ENCODE assay signal across 9 mouse cellular contexts in genomic region chr10:128490232-128490631, GRCm38 (mm10). TPM values are rescaled to one million over a fixed set of nuclear protein-coding genes. Genes with fewer than 3 reads are reported as not detected.
DNase-seq lines count a peak whose midpoint lies in the region; ATAC-seq and TF ChIP-seq lines count a peak whose summit lies in the region.
"Had no signal": no experiment of that assay in that cellular context is flagged by ENCODE, and none has a peak within 500 bp of the region (broad histone marks: within the 10 kb centered on the region; RNA-seq: fewer than 3 reads in every experiment).

No protein-coding gene starts in this region.

- H3K4me2 ChIP-seq in intestine, embryonic 15.5 days (replicated peaks): peak overlapping the region; percentile 24; the same call in 1 of the 2 replicates
- H3K4me2 ChIP-seq in forebrain, embryonic 16.5 days (ENCODE audit: low read length): no peak overlapping the region

- TF ChIP-seq POLR2A in kidney, adult 2 months (IDR thresholded peaks at IDR 0.05; ENCODE audit: low read depth, low read length): no peak

- peak; percentile 44 for DNase-seq in kidney, adult 2 months
- no peak for DNase-seq in kidney, adult 18-20 months
- DNase-seq in embryonic facial prominence, embryonic 10.5 days (ENCODE audit: low spot score): no peak
- DNase-seq in gastrocnemius, postnatal 36 days: no peak

- no peak for ATAC-seq in intestine, embryonic 15.5 days
- no peak for ATAC-seq in megakaryocyte progenitor cell, adult 5-6 weeks (replicated peaks; ENCODE audit: poor library complexity)
- no peak for ATAC-seq in forebrain, embryonic 16.5 days

- H3K4me3 ChIP-seq in kidney, adult 2 months (ENCODE audit: insufficient read depth, low read depth, low read length): no peak overlapping the region
- H3K4me3 ChIP-seq in E14TG2a.4 (replicated peaks; ENCODE audit: low read length): peak overlapping the region; percentile 98; the same call in 1 of the 2 replicates
- H3K4me3 ChIP-seq in embryonic facial prominence, embryonic 10.5 days: peak overlapping the region; percentile 11; the same call in 1 of the 2 replicates
- peak overlapping the region; percentile 9; the same call in 1 of the 2 replicates for H3K4me3 ChIP-seq in intestine, embryonic 15.5 days (replicated peaks)
- H3K4me3 ChIP-seq in forebrain, embryonic 16.5 days (replicated peaks; ENCODE audit: low read length): no peak overlapping the region

- TF ChIP-seq CTCF in kidney, adult 2 months (conservative IDR thresholded peaks at IDR 0.05; ENCODE audit: insufficient read depth, insufficient read length, low read depth, low read length): no peak
- no peak for TF ChIP-seq CTCF in E14TG2a.4 (conservative IDR thresholded peaks at IDR 0.05; ENCODE audit: low read length)

- H3K4me1 ChIP-seq in kidney, adult 2 months (ENCODE audit: control insufficient read depth, insufficient read depth, low read length): peaks cover 21% of the 10 kb centered on the region
- peaks cover 77% of the 10 kb centered on the region for H3K4me1 ChIP-seq in E14TG2a.4 (replicated peaks; ENCODE audit: low read depth, low read length)
- peaks cover 32% of the 10 kb centered on the region for H3K4me1 ChIP-seq in embryonic facial prominence, embryonic 10.5 days
- peaks cover 23% of the 10 kb centered on the region for H3K4me1 ChIP-seq in intestine, embryonic 15.5 days (replicated peaks)
- peaks cover 28% of the 10 kb centered on the region for H3K4me1 ChIP-seq in forebrain, embryonic 16.5 days (replicated peaks; ENCODE audit: control insufficient read depth, insufficient read depth, low read length)

- 28% methylated on average over 5 of the region's 5 CpGs for WGBS in kidney, adult 2 months
- WGBS in embryonic facial prominence, embryonic 10.5 days: 78% methylated on average over 5 of the region's 5 CpGs
- WGBS in intestine, embryonic 15.5 days: 23% methylated on average over 5 of the region's 5 CpGs
- 64% methylated on average over 5 of the region's 5 CpGs for WGBS in forebrain, embryonic 16.5 days

- no peaks in the 10 kb centered on the region for H3K9me3 ChIP-seq in E14TG2a.4 (ENCODE audit: low read length)
- H3K9me3 ChIP-seq in embryonic facial prominence, embryonic 10.5 days: no peaks in the 10 kb centered on the region
- no peaks in the 10 kb centered on the region for H3K9me3 ChIP-seq in intestine, embryonic 15.5 days
- no peaks in the 10 kb centered on the region for H3K9me3 ChIP-seq in forebrain, embryonic 16.5 days (ENCODE audit: control insufficient read depth, low read length)
- H3K9me3 ChIP-seq: megakaryocyte, embryonic 14.5 days had no signal

- H3K36me3 ChIP-seq in kidney, adult 2 months (ENCODE audit: control insufficient read depth, insufficient read depth, low read length): peaks cover 1% of the 10 kb centered on the region; the same call in 1 of the 2 replicates
- H3K36me3 ChIP-seq in E14TG2a.4 (ENCODE audit: insufficient read depth, low read length): peaks cover 71% of the 10 kb centered on the region
- peaks cover 73% of the 10 kb centered on the region for H3K36me3 ChIP-seq in embryonic facial prominence, embryonic 10.5 days (replicated peaks)
- H3K36me3 ChIP-seq in intestine, embryonic 15.5 days: peaks cover 31% of the 10 kb centered on the region
- peaks cover 38% of the 10 kb centered on the region for H3K36me3 ChIP-seq in forebrain, embryonic 16.5 days (ENCODE audit: control insufficient read depth, insufficient read depth)

- 0 out of 2 replicates have a peak overlapping the region, but pooled peaks have one; percentile 43 for H3K27ac ChIP-seq in kidney, adult 2 months (ENCODE audit: insufficient read depth, low read depth, low read length)
- H3K27ac ChIP-seq in embryonic facial prominence, embryonic 10.5 days (replicated peaks): no peak overlapping the region; the same call in 1 of the 2 replicates
- H3K27ac ChIP-seq in intestine, embryonic 15.5 days: peak overlapping the region; percentile 99
- H3K27ac ChIP-seq in forebrain, embryonic 16.5 days (ENCODE audit: low read length): no peak overlapping the region

- intact Hi-C loops in gastrocnemius, postnatal 36 days (cut with DNase I): loop anchor here (5.0 kb wide), 1 partner anchor 33 kb away; the partner anchor contains the start of gene Smarcc2

- peak overlapping the region; percentile 34 for H3K9ac ChIP-seq in intestine, embryonic 15.5 days
- no peak overlapping the region for H3K9ac ChIP-seq in forebrain, embryonic 16.5 days (replicated peaks; ENCODE audit: low read depth, low read length)

- no peaks in the 10 kb centered on the region for H3K27me3 ChIP-seq in kidney, adult 2 months (replicated peaks; ENCODE audit: control insufficient read depth, insufficient read depth, low read length)
- no peaks in the 10 kb centered on the region for H3K27me3 ChIP-seq in E14TG2a.4 (ENCODE audit: insufficient read depth, low read length)
- H3K27me3 ChIP-seq in embryonic facial prominence, embryonic 10.5 days (replicated peaks; ENCODE audit: low read depth, poor library complexity, severe bottlenecking): no peaks in the 10 kb centered on the region
- H3K27me3 ChIP-seq in intestine, embryonic 15.5 days (replicated peaks): no peaks in the 10 kb centered on the region
- no peaks in the 10 kb centered on the region for H3K27me3 ChIP-seq in forebrain, embryonic 16.5 days (replicated peaks; ENCODE audit: control insufficient read depth, insufficient read depth, low read length)
- H3K27me3 ChIP-seq: megakaryocyte, embryonic 14.5 days had no signal

RNA-seq across cellular contexts. Expression of gene Myl6, which starts 3.7 kb away (rescaled TPM):
- polyA plus RNA-seq in kidney, adult 2 months (2012; rRNA removed): 897 and 1,416 TPM in 2 replicates
- polyA plus RNA-seq in embryonic facial prominence, embryonic 10.5 days (2016; fragmentation: Nextera tagmentation; extraction: Ambion mirVana): 733 and 768 TPM in 2 replicates
- 1,676 and 1,825 TPM in 2 replicates for polyA plus RNA-seq in intestine, embryonic 15.5 days (2015; fragmentation: Nextera tagmentation; extraction: Ambion mirVana)
- total RNA-seq in megakaryocyte progenitor cell, adult 5-6 weeks (2015): 760 and 847 TPM in 2 replicates
- 1,168 and 1,230 TPM in 2 replicates for total RNA-seq in megakaryocyte progenitor cell, adult 5-6 weeks (2017)
- 100 to 1,000 TPM; 155 to 171 TPM for total RNA-seq in gastrocnemius, postnatal 36 days (2021)
- 599 and 678 TPM in 2 replicates for polyA plus RNA-seq in forebrain, embryonic 16.5 days (2015; fragmentation: Nextera tagmentation; extraction: Ambion mirVana)

RNA-seq across cellular contexts. Expression of gene Myl6b, which starts 8.3 kb away (rescaled TPM):
- 8.4 and 10.6 TPM in 2 replicates for polyA plus RNA-seq in kidney, adult 2 months (2012; rRNA removed)
- 2.3 and 3.1 TPM in 2 replicates for polyA plus RNA-seq in embryonic facial prominence, embryonic 10.5 days (2016; fragmentation: Nextera tagmentation; extraction: Ambion mirVana)
- 2.4 and 2.7 TPM in 2 replicates for polyA plus RNA-seq in intestine, embryonic 15.5 days (2015; fragmentation: Nextera tagmentation; extraction: Ambion mirVana)
- total RNA-seq in megakaryocyte progenitor cell, adult 5-6 weeks (2015): 7.6 and 7.8 TPM in 2 replicates
- total RNA-seq in megakaryocyte progenitor cell, adult 5-6 weeks (2017): 0.64 and 1.7 TPM in 2 replicates
- 10 to 100 TPM in 1 of 2 experiments, 1 to 10 TPM in 1; 5.6 to 21.4 TPM for total RNA-seq in gastrocnemius, postnatal 36 days (2021)
- polyA plus RNA-seq in forebrain, embryonic 16.5 days (2015; fragmentation: Nextera tagmentation; extraction: Ambion mirVana): 5.4 and 5.9 TPM in 2 replicates

RNA-seq across cellular contexts. Expression of gene Smarcc2, which starts 31.2 kb away (rescaled TPM):
- polyA plus RNA-seq in kidney, adult 2 months (2012; rRNA removed): 81.3 and 81.4 TPM in 2 replicates
- 77.3 and 85.9 TPM in 2 replicates for polyA plus RNA-seq in embryonic facial prominence, embryonic 10.5 days (2016; fragmentation: Nextera tagmentation; extraction: Ambion mirVana)
- polyA plus RNA-seq in intestine, embryonic 15.5 days (2015; fragmentation: Nextera tagmentation; extraction: Ambion mirVana): 62.5 TPM in 2 replicates
- 70.4 and 74.5 TPM in 2 replicates for total RNA-seq in megakaryocyte progenitor cell, adult 5-6 weeks (2015)
- 52.8 and 66.9 TPM in 2 replicates for total RNA-seq in megakaryocyte progenitor cell, adult 5-6 weeks (2017)
- 10 to 100 TPM; 39.2 to 46.4 TPM for total RNA-seq in gastrocnemius, postnatal 36 days (2021)
- polyA plus RNA-seq in forebrain, embryonic 16.5 days (2015; fragmentation: Nextera tagmentation; extraction: Ambion mirVana): 215 and 217 TPM in 2 replicates

RNA-seq across cellular contexts. Expression of gene Esyt1, which starts 35.4 kb away (rescaled TPM):
- 24.5 and 25.5 TPM in 2 replicates for polyA plus RNA-seq in kidney, adult 2 months (2012; rRNA removed)
- polyA plus RNA-seq in embryonic facial prominence, embryonic 10.5 days (2016; fragmentation: Nextera tagmentation; extraction: Ambion mirVana): 11.9 and 13.6 TPM in 2 replicates
- 28.4 and 29.3 TPM in 2 replicates for polyA plus RNA-seq in intestine, embryonic 15.5 days (2015; fragmentation: Nextera tagmentation; extraction: Ambion mirVana)
- 41.2 and 48.4 TPM in 2 replicates for total RNA-seq in megakaryocyte progenitor cell, adult 5-6 weeks (2015)
- total RNA-seq in megakaryocyte progenitor cell, adult 5-6 weeks (2017): 77.6 and 85.1 TPM in 2 replicates
- 10 to 100 TPM; 12.8 to 13.0 TPM for total RNA-seq in gastrocnemius, postnatal 36 days (2021)
- polyA plus RNA-seq in forebrain, embryonic 16.5 days (2015; fragmentation: Nextera tagmentation; extraction: Ambion mirVana): 9.0 and 9.6 TPM in 2 replicates

RNA-seq across cellular contexts. Expression of gene Zc3h10, which starts 57.3 kb away (rescaled TPM):
- 10.0 and 11.3 TPM in 2 replicates for polyA plus RNA-seq in kidney, adult 2 months (2012; rRNA removed)
- polyA plus RNA-seq in embryonic facial prominence, embryonic 10.5 days (2016; fragmentation: Nextera tagmentation; extraction: Ambion mirVana): 15.9 and 17.4 TPM in 2 replicates
- 14.5 and 15.2 TPM in 2 replicates for polyA plus RNA-seq in intestine, embryonic 15.5 days (2015; fragmentation: Nextera tagmentation; extraction: Ambion mirVana)
- 5.9 and 6.7 TPM in 2 replicates for total RNA-seq in megakaryocyte progenitor cell, adult 5-6 weeks (2015)
- 10.2 and 13.3 TPM in 2 replicates for total RNA-seq in megakaryocyte progenitor cell, adult 5-6 weeks (2017)
- total RNA-seq in gastrocnemius, postnatal 36 days (2021): 1 to 10 TPM; 3.7 to 5.3 TPM
- polyA plus RNA-seq in forebrain, embryonic 16.5 days (2015; fragmentation: Nextera tagmentation; extraction: Ambion mirVana): 20.9 and 21.7 TPM in 2 replicates

Comparison
In these comparisons a context has a peak if more than half of its experiments do, and no peak if none do; other contexts are left out.
1. H3K27ac ChIP-seq: peak in kidney, adult 2 months (single experiment) and intestine, embryonic 15.5 days (single experiment); none in embryonic facial prominence, embryonic 10.5 days (single experiment) and forebrain, embryonic 16.5 days (single experiment).
2. H3K4me3 ChIP-seq: peak in E14TG2a.4 (single experiment), embryonic facial prominence, embryonic 10.5 days (single experiment) and intestine, embryonic 15.5 days (single experiment); none in kidney, adult 2 months (single experiment) and forebrain, embryonic 16.5 days (single experiment).